Mouse (Mus musculus) liver, embryonic 14.5 days (tissue): ENCODE results near the gene Stk32b.

Experiments
- CTCF ChIP-seq: IDR thresholded peaks from 2 replicates; pipeline ENCODE4 v1.5.1; 2016; ENCODE audit warnings: antibody characterized with exemption, low read depth, control low read depth
- EP300 ChIP-seq: IDR thresholded peaks from 2 replicates; pipeline ENCODE4 v1.6.1; 2016; ENCODE audit warnings: antibody characterized with exemption, low read depth

DNA sequence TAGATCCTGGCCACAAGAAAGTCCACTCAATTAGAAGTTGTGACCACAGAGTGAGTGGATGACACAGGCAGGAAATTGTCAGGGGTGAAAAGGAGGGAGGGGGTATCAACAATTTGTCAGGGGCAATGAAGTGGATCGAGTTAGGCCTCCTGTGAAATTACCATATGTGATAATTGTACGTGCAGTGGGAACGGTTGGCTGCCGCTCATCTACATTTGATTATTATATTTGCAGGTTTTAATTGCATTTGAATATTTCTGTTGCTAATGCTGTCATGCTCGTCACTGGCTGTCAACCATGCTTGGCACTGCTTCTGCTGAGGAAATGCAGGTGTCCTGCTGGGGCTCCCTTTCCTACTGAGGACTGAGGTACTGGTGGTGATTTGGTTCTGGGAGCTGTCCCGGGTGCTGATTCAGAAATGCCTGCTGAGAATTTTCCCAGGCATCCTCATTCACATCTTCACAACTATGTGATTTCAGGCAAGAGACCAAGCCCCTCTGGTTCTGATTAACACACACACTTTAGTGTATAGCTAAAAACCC lies 159.6 kb downstream of the Stk32b start:
- TF ChIP-seq CTCF (no peak), EP300 (no peak)
